Mouse (Mus musculus) subcutaneous adipose tissue, adult 2 months (tissue): ENCODE results near the gene Dnaaf5. TPM values are rescaled to one million over a fixed set of nuclear protein-coding genes. Genes with fewer than 3 reads are reported as not detected.

ENCODE experiments used
- polyA plus RNA-seq: library from polyadenylated mRNA; depleted of rRNA; stranded (reverse); fragments of >200 nt; gene quantifications from 2 replicates; pipeline ENCODE4 v1.2.3, GENCODE M21; 2012; ENCODE audit warnings: low replicate concordance; rRNA removed

Dnaaf5 gene
- polyA plus RNA-seq, result 13.9 and 21.5 TPM in 2 replicates

DNA sequence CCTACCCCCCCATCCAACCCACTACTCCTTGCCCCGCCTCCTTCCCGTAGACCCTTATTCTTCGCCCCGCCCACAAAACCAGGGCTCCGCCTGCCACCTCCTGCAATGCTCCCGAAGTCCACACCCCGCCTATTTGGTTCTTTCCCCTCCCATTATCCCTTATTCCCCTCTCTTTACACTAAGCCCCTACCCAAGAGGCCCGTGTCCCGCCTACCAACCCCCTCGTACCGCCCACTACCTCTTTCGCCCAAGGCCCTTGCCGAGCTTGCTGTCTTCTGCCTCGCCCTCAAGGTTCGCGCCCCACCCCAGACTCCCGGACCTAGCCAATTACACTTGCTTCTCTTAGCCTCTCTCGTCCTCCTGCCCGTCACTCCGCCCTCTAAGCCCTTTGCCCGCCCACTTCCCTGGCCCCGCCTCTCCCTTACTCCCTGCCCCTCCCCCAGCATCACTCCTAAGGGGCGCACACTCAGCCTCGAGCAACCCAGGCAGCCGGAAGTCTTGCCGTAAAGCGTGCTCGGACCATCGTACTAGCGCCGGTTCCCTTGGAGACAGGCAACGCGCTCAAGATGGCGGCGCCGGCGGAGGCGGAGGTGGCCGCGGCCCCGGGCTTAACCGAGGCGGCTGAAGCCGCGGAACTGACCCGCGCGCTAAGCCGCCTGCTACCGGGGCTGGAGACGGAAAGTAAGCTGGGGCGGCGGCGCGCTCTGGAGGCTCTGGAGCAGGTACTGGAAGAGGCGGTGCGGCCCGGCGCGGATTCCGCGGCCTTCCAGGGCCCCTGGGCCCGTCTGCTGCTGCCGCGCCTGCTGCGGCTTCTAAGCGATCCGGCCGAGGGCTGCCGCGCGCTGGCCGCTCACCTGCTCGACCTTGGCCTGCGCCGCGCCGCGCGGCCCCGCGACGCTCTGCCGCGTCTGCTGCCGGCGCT is at the start of gene Dnaaf5, which contains the start of gene Prkar1b:
Dnaaf5 (plus strand) TSS at position 543 of the 922 bp plus-strand sequence.
Prkar1b (minus strand) TSS at position 321 of the 922 bp plus-strand sequence.

DNA sequence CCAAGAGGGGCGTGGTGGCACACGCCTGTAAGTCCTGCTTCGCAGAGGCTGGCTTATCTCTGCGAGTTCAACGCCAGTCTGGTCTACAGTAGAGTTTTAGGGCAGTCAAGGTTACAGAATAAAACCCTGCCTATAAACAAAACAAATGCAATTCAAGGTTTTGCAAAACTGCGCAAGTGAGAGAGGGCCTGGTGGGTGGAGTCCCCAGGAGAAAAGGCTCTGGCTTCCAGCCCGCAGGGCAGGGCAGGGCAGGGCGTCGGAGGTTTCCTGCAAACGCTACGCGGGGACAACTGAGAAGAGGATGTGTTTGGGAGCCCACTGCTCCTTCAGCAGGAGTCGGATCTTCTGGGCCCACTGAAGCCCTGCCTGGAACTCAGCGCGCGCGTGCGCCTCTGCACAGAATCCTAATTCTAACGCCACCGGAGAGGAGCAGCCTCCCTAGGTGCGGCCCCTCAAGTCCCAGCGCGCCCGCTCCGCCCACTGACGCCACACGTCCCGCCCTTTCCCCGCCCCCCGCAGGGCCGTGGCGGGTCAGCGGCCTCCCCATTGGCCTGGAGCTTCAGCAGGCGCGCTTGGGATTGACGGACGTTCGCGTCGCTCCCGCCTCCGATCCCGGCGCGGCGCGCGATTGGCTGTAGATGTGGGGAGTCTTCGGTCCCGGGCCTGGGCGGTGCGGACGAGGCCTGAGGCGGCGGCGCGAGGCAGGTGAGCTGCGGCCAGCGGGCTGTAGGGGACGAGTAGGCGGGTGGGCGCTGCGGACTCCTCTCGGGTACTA is 50.2 kb downstream of the Dnaaf5 start, which contains the start of gene Sun1:
Sun1 (plus strand) TSS at position 643 of the 775 bp plus-strand sequence.

Other genes starting within 250 kb of the Dnaaf5 start
- gene Pdgfa, start 152.9 kb upstream of the Dnaaf5 start, polyA plus RNA-seq, result 12.7 and 44.2 TPM in 2 replicates
- 7.4 and 27.9 TPM in 2 replicates for gene Prkar1b, start 222 bp upstream of the Dnaaf5 start, polyA plus RNA-seq
- gene Sun1, start 50.4 kb downstream of the Dnaaf5 start, polyA plus RNA-seq, result 47.0 and 57.2 TPM in 2 replicates
- gene Get4, start 102.1 kb downstream of the Dnaaf5 start, polyA plus RNA-seq, result 76.9 and 154 TPM in 2 replicates
- gene Adap1, start 175.4 kb downstream of the Dnaaf5 start, polyA plus RNA-seq, result 36.3 and 61.5 TPM in 2 replicates
- gene Cox19, start 201.2 kb downstream of the Dnaaf5 start, polyA plus RNA-seq, result 131 and 211 TPM in 2 replicates
- gene Cyp2w1, start 202.4 kb downstream of the Dnaaf5 start, polyA plus RNA-seq, result not detected in 2 replicates
- gene Gpr146, start 227.5 kb downstream of the Dnaaf5 start, polyA plus RNA-seq, result 34.4 and 64.9 TPM in 2 replicates